Mouse (Mus musculus) testis, postnatal 10 days (tissue): ENCODE measurements around the gene Setd2.

ENCODE experiments used
- DNase-seq: peaks from one replicate; pipeline ENCODE4 v3.0.0; 2021; ENCODE audit warnings: low spot score

Setd2 gene

GRCm38 (mm10) chr9:110654726-110655650, 122.6 kb downstream of the Setd2 start:
- DNase-seq = no peak

GRCm38 (mm10) chr9:110655651-110656007, 123.2 kb downstream of the Setd2 start:
- no peak for DNase-seq

- peak; percentile 95 for DNase-seq
These were observed 124.1 kb downstream of the Setd2 start, which contains the start of gene Ccdc12 for GRCm38 (mm10) chr9:110656249-110657221. TSS of gene Ccdc12 (plus strand) at chr9:110656503.

GRCm38 (mm10) chr9:110657474-110658078, 125.2 kb downstream of the Setd2 start:
- no peak for DNase-seq

GRCm38 (mm10) chr9:110659521-110659920, 127.1 kb downstream of the Setd2 start:
- no peak for DNase-seq

- no peak for DNase-seq
These were observed 127.8 kb downstream of the Setd2 start for GRCm38 (mm10) chr9:110660208-110660607.

GRCm38 (mm10) chr9:110660856-110661612, 128.6 kb downstream of the Setd2 start:
- no peak for DNase-seq

- no peak for DNase-seq
These were observed 130.4 kb downstream of the Setd2 start for GRCm38 (mm10) chr9:110662844-110663243.

- no peak for DNase-seq
These were observed 133.5 kb downstream of the Setd2 start for GRCm38 (mm10) chr9:110665912-110666311.

GRCm38 (mm10) chr9:110666374-110666773, 134.0 kb downstream of the Setd2 start:
- no peak for DNase-seq

GRCm38 (mm10) chr9:110667219-110667836, 134.9 kb downstream of the Setd2 start:
- no peak for DNase-seq
